Mouse (Mus musculus) megakaryocyte, adult 5-6 weeks (primary cell): ENCODE measurements around the gene Chst8. TPM values are rescaled to one million over a fixed set of nuclear protein-coding genes. Genes with fewer than 3 reads are reported as not detected.

Source experiments
- ATAC-seq: 2 replicates; pipeline ENCODE4 v1.8.0; 2016; ENCODE audit warnings: mild to moderate bottlenecking, inconsistent platforms; ENCODE audit not compliant: poor library complexity, severe bottlenecking
- total RNA-seq, 2 experiments: library from RNA; stranded (forward) in 1 of 2; stranded (reverse) in 1 of 2; fragments of 153-499, 151-499 nt in 1 of 2; fragments of 221-1000, 200-1000 nt in 1 of 2; gene quantifications; 2 replicates each; pipeline versions ENCODE4 v1.2.3 to v1.2.4; 2015 to 2017

Chst8 gene
- total RNA-seq, 2 experiments from 2014 or later = not detected

- no peak for ATAC-seq
Measured at GRCm38 (mm10) chr7:34753140-34753886, 59.2 kb downstream of the Chst8 start.

- no peak for ATAC-seq
Measured at GRCm38 (mm10) chr7:34752151-34752762, 60.3 kb downstream of the Chst8 start.

- ATAC-seq = no peak
Measured at GRCm38 (mm10) chr7:34750350-34750749, 62.2 kb downstream of the Chst8 start.

DNA sequence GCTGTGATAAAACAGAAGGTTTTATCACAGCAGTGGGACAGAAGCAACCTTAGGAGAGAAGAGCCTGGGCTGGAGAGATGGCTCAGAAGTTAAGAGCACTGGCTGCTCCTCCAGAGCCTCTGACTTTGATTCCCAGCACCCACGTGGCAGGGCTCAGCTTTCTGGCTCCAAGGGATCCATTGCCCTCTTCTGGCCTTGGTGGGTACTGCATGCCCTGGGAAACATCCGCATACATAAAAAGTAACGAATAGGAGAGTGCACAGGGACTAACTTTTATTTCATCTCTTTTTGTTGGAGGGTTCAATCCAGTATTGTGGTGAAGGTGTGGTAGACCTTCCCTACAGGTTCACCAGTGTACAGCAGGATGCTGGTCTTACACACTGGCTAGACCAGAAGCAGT, 62.8 kb downstream of the Chst8 start:
- no peak for ATAC-seq

DNA sequence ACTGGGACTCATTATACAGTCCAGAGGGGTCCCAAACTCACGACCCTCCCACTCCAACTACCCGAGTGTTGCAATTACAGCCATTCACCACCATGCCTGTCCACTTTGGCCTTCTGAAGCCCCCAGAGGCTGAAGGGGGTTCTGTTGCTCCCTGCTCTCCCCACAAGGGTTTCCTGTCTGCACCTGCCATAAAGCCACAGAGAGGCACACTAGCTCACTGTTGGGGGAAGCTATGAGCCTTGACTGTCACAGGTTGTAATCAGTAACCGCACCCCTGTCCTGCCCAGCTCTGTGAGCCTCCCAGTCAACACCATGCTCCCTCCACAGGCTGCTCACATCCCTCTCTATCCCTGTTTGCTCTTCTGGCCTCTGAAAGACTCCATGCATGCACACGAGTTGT, 64.0 kb downstream of the Chst8 start:
- ATAC-seq = no peak

- no peak for ATAC-seq
Measured at GRCm38 (mm10) chr7:34747661-34748060, 64.8 kb downstream of the Chst8 start.

- ATAC-seq = no peak
Measured at GRCm38 (mm10) chr7:34746586-34746985, 65.9 kb downstream of the Chst8 start.

DNA sequence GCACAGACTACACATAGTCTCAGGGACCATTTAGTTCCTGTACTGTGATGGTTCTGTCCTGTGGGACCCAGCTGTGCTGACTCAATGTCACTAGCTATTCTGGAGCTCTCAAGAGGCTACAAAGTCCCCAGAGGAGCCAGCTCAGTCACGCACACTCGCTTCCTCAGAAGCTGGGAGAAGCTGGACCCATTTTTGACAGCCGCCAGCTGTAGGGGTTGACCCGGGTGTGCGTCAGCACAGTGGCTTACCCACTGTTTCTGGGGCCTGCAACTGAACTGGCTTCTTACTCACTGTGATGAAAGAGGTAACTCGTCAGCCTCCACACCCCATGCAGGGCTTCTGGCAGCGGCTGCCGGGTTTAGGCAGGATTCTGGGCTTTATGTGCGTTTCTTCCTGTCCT, 66.3 kb downstream of the Chst8 start:
- ATAC-seq = no peak

DNA sequence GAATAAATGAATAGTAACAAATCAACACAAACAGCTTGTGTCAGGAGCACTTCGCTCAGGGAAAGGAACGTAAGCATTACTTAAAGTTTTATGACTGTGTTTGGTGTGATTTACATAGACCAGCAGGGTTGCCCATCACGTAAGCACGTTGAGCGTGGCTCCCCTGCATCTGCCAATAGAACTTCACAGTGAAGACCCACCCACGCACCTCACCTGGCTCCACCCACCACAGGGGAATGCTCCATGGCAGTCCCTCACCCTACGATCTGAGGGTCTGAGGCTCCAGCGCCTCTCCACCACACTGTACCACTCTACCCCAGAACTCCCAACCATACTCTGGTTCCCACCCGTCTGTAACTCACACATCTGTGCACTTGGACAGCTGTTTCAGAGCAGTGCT, 67.1 kb downstream of the Chst8 start:
- no peak for ATAC-seq

DNA sequence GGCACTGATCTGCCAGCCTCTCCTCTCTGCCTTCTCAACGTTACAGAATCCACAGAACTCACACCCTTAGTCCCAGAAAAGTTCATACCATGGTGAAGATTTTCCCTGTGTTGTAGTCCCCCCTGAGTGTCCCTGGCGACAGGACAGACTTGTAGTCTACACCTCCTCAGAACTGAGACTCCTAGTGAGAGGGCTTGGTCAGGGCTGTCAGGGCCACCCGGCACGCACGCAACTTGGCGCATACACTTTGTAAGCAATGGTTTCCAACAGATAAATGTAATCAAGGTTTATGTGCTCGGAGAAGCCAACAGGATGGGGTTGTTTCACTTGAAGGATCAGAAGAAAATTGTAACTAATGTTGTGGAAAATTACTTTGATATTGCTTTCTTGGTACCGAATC, 67.5 kb downstream of the Chst8 start:
- no peak for ATAC-seq

DNA sequence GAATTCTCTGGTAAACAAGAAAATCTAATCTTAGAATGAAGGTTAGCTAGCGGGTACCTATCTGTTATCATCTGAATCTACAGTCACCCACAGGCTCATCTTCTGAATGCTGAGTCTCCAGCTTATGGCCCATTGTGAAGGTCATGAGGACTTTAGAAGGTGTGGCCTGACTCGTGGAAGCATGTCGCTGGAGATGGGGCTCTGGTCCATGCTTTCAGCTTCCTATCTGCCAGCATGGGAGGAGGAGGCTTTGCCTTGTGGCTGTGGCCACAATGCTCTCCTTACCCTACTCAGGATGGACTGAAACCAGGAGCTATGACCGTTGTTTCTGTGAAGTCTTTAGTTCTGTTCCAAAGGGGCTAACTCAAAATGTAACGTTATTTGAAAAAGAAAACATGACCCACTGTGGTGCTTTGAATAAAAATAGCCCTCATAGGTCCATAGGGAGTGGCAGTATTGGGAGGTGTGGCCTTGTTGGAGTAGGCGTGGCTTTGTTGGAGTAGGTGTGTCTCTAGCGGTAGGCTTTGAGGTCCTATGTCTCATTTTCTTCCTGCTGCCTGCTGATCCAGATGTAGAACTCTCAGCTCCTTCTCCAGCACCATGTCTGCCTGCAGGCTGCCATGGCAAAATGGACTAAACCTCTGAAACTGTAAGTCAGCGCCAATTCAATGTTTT, 69.0 kb downstream of the Chst8 start:
- no peak for ATAC-seq

DNA sequence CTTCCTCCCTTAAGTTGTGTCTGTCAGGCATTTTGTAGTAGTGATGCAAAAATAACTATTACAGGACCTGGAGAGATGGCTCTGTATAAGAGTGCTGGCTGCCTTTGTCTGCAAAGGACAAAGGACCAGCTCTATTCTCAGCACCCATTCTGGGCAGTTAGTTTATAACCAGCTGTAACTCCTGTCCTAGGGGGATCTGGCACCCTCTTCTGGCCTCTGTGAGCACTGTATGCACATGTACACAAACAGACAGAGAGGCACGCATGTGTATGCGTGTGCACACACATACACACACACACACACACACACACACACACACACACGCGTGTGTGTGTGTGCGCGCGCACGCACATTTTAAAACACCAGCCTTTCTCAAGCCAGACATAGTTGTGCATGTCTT, 73.1 kb downstream of the Chst8 start:
- ATAC-seq = no peak

DNA sequence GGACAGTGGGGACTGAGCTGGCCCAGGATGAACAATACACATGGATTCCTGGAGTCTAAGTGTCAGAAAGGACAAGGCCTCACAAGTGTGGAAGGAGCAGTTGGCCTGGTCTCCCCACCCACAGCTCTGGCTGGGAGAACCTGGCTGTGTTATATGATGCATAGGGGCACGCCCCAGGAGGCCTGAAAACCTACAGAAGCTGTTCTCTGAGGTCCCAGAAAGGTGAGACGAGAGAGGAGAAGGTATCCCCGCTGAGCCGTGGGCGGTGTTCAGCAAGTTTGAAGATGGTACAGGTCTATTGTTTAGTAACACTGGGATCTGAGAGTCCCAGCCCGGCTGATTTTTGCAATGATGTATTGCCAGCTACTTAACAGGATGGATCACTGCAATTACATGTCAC, 75.3 kb downstream of the Chst8 start:
- no peak for ATAC-seq

- no peak for ATAC-seq
Measured at GRCm38 (mm10) chr7:34734348-34734747, 78.2 kb downstream of the Chst8 start.

GRCm38 (mm10) chr7:34728931-34729330, 83.6 kb downstream of the Chst8 start:
- no peak for ATAC-seq

- ATAC-seq = no peak
Measured at GRCm38 (mm10) chr7:34725206-34725605, 87.3 kb downstream of the Chst8 start.

DNA sequence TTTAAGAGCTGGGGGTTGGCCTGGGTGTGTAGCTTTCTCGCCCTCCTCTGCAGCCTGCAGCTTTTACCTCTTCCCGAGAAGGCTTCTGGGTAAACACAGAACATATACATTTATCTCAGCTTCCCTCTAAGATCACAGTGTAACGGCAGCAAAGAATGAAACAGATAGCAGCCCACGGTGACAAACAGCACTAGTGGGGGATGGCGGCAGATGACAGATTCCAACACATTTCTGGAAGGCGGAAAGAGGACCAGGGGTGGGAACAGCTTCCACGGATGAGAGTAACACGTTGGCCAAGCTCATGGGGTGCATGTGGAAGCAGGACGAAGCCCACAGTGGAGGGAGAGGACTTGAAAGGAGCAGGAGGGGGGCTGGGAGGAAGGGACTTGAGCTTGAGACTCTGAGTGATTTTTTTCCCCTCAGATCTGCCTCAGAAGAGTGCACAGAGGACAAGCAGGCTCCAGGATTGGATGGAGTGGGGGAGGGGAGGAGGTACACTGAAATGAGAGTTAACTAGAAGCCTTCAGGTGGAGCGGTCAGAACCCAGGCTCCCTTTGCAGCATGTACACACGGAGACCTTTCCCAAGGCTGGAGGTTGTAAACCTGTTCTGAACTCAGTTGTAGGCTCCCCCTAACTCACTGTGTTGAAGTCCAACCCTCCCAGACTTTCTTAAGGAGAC, 89.8 kb downstream of the Chst8 start:
- no peak for ATAC-seq

- ATAC-seq = no peak
Measured at GRCm38 (mm10) chr7:34722151-34722550, 90.4 kb downstream of the Chst8 start.

DNA sequence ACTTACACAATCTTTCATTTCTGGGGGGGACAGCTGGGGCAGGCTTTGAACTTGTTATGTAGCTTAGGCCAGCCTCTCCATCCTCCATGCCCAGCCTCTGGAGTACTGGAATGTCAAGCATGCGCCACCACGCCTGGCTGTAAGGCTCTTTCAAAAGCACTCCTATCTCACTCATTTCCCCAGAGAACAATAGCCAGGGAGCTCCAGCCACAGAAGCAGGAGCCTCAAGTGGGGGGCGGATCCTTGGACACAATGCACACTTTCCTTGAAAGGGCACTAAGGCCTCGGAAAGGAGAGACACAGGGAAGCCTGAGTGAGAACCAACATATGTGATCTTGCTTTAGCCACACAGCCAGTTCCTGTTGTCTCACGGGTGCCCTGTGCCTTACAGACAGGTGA, 90.9 kb downstream of the Chst8 start:
- ATAC-seq = no peak

GRCm38 (mm10) chr7:34720882-34721649, 91.4 kb downstream of the Chst8 start:
- ATAC-seq = no peak

DNA sequence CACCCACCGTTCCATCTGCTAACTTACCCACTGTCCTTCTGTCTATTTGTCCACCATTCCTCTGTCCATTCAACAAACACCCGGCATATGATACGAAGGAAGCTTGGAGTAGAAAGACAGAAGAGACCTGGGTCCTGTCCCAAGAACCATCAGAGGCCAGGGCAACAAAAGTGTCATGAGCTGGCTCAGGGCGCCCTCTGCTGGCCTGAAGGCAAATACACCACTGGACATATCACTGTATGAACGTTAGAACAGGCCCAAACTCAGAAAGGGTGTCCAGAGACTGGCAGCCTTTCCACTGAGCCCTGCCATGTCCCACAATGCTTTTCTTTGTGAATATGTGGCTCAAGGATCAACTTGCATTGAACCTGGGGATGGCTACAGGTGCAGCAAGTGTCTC, 92.9 kb downstream of the Chst8 start:
- no peak for ATAC-seq
